Mouse (Mus musculus) gastrocnemius, adult 18-20 months (tissue): ENCODE measurements around the gene Ybx3. TPM values are rescaled to one million over a fixed set of nuclear protein-coding genes. Genes with fewer than 3 reads are reported as not detected.
A peak's percentile ranks its signal among the peaks of the same experiment; 100 is the strongest.

Experiments
- DNase-seq: peaks from one replicate; pipeline ENCODE4 v3.0.0; 2021; ENCODE audit warnings: low spot score
- total RNA-seq, 2 experiments: library from RNA; stranded (reverse); gene quantifications; 2 replicates each; pipeline ENCODE4 v1.2.3; 2021

The Ybx3 gene
- total RNA-seq, 2 experiments from 2014 or later = 2,006 to 2,015 TPM

- peak; percentile 71 for DNase-seq
Observed at GRCm38 (mm10) chr6:131386416-131387019, 1.8 kb downstream of the Ybx3 start.

DNA sequence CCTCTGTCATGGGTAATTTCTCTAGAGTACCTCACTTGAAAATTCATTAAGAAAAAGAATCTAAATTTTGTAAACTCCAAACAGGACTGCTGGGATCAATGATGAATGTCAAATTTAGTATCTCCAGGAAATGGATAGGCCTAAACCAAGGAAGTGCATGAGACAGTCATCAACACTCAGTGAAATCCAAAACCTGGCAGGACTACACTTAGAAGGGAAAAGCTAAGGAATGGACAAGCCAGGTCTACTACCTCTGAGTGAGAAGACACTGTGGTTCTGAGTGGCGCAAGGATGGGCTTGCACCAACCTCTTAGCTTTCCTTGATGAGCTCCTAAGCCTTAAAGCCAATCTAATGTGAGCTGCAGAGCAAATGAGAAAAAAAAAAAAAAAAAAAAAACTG lies 2.8 kb downstream of the Ybx3 start:
- DNase-seq = peak; percentile 66

DNA sequence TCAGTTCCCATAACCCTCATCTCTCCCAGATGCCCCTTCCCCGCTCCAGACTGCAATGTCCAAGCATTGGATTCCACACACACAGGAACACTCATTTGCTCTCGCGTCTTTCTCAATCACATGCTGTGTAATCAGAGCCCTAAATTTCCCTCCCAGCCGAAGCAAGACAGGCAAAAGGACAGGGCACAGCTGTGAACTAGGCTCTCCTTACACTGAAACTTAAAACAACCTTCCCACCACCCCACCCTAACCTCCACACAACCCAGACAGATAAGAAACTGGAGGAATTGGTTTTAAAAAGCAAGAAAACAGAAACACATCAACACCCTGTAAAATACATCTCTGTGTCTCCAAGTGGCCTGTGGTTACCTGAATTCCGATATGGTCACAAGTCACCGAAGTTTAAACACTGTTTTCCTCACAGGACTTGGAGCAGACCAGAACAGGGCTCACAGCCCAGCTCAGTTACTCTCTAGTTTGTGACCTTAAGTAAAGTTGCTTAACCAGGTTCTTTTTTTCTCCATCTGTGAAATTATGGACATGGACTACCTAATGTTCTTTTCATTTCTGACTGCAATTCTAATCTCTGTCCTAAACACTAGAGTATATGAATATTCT lies 4.5 kb downstream of the Ybx3 start:
- DNase-seq = peak; percentile 80

- DNase-seq = peak; percentile 73
Observed at GRCm38 (mm10) chr6:131382984-131383337, 5.3 kb downstream of the Ybx3 start.

DNA sequence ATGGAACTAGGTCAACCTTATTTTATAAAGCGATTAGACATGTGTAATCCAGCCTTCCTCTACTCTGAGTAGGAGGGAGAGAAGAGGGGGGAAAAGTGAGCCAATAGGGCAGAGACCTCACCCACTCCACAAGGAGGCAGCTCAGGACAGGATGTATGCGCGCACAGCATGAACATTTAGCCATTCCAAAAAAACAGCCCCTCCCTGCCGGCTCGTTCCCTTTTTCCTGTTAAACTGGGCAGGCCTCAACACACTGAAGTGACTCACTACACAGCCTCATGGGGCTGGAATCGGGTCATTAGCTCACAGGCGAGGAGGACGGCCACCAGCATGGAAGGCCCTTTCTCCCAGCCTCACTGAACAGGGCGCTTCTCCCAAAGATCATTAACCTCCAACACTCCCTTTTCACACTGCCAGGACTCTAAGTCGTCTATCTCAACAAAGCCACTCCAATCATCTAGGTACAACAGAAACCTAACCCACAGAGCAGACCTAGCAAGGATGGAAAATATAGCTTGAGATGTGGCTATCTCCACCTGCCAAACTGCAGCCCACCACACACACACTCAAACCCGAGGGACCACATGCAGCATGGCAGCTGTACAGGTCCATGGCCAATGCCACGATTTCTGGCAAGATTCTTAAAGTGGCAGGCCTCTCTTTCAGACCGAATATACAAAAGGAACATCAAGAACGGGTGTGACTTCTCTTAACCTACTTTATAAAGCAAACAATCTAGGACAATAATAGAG lies 5.9 kb downstream of the Ybx3 start:
- DNase-seq = peak; percentile 86

DNA sequence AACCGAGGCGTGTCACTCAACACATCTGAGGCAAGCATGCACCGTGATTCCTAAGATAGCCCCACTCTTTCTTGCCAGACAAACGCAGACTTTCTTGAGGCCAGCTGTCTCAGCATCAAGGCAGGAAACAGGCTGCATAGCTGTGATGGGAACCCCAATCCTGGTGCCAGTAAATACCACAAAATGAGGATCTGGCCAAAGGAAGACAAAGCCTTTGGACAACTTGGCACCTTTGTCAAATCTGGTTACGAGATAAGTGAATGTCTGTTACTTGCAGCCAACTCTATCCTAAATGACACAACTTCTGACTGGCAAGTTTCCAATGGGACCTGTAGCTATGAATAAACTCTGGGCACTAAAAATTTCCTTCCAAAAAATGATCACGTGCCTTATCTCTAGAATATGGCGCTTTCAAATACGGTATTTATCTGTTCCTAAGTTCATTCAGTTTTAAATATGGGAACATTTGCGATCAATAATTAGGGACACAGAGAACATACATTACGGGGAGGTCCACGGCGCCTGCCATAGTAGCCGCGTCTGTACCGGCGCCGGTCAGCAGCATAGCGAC lies 9.3 kb downstream of the Ybx3 start:
- DNase-seq = no peak

- DNase-seq = no peak
Observed at GRCm38 (mm10) chr6:131377378-131377777, 10.9 kb downstream of the Ybx3 start.

GRCm38 (mm10) chr6:131374594-131375340 lies 13.5 kb downstream of the Ybx3 start:
- DNase-seq = peak; percentile 79

- DNase-seq = no peak
Observed at GRCm38 (mm10) chr6:131373160-131373559, 15.1 kb downstream of the Ybx3 start.

DNA sequence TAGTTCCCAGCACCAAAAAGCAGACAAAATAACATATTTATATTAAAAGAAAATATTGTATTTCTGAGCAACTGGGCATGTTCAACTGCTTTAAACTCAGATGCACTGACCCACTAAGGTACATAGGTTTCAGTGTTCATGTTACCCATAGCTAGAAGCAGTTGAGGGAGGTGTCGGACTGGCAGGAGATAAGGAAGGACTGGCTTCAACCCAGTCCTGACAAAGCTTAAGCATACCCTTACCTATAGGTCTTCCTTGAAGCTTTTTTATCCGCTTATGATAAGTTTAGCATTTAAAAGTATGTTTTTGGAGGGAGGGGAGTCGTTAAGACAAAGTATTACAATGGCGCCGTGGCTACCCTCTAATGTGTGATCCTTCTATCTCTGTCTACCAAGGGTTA lies 17.5 kb downstream of the Ybx3 start:
- DNase-seq = no peak

GRCm38 (mm10) chr6:131369866-131370616 lies 18.2 kb downstream of the Ybx3 start:
- no peak for DNase-seq

GRCm38 (mm10) chr6:131367101-131367500 lies 21.2 kb downstream of the Ybx3 start:
- DNase-seq = no peak

GRCm38 (mm10) chr6:131364353-131364752 lies 23.9 kb downstream of the Ybx3 start:
- DNase-seq = no peak

- DNase-seq = no peak
Observed at GRCm38 (mm10) chr6:131362987-131363765, 25.1 kb downstream of the Ybx3 start.

DNA sequence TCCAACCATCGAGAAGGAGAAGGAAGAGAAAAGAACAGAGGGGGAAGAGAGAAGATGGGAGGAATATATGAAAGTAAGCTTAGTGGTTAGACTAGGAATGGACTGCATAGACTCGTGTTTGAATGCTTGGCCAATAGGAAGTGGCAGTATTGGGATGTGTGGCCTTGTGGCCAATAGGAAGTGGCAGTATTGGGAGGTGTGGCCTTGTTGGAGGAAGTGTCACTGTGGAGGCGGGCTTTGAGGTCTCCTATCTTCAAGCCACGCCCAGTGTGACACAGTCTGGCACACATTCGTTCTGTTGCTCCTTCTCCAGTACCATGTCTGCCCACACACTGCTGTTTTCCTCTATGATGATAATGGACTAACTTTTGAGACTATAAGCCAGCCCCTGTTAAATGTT lies 27.6 kb downstream of the Ybx3 start:
- no peak for DNase-seq

GRCm38 (mm10) chr6:131359543-131359942 lies 28.7 kb downstream of the Ybx3 start:
- DNase-seq = no peak

- DNase-seq = no peak
Observed at GRCm38 (mm10) chr6:131354913-131355312, 33.4 kb downstream of the Ybx3 start.

- peak; percentile 64 for DNase-seq
Observed at GRCm38 (mm10) chr6:131353352-131353919, 34.8 kb downstream of the Ybx3 start, which contains the start of gene Styk1. TSS of gene Styk1 (minus strand) at chr6:131353597.

DNA sequence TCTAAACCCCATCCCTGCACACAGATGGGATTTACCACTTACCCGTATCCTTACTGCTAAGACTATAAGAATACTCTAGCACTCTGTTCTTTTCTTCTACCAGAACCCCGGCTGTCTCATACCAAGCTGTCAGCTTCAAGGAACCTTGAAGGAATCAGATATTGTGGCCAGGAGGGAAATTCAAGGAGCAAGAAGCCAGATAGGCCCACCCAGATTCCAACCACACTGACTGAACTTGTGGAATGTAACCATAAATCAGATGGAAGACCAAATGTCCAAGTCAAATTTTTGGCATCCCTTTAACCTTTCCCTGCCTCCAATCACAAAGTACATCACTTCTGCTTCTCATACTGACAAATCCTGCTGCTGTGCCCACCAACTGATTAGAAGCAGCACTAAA lies 41.2 kb downstream of the Ybx3 start:
- no peak for DNase-seq

GRCm38 (mm10) chr6:131344346-131344745 lies 43.9 kb downstream of the Ybx3 start:
- no peak for DNase-seq
